Mouse (Mus musculus) E14TG2a.4 (cell line): Measurements from ENCODE around the gene BC049352.

Experiments
- H3K27me3 ChIP-seq: 2 replicates; pipeline ENCODE4 v1.6.1; 2014; ENCODE audit warnings: low read length, control low read depth; ENCODE audit not compliant: insufficient read depth
- H3K36me3 ChIP-seq: 2 replicates; pipeline ENCODE4 v1.6.1; 2014; ENCODE audit warnings: low read length, control low read depth; ENCODE audit not compliant: insufficient read depth
- H3K4me1 ChIP-seq: replicated peaks from 2 replicates; pipeline ENCODE4 v1.6.1; 2014; ENCODE audit warnings: low read depth, low read length, control low read depth
- H3K4me3 ChIP-seq: replicated peaks from 2 replicates; pipeline ENCODE4 v1.5.1; 2014; ENCODE audit warnings: mild to moderate bottlenecking, low read length
- H3K9me3 ChIP-seq: 2 replicates; pipeline ENCODE4 v1.6.1; 2014; ENCODE audit warnings: low read length, control low read depth
- CTCF ChIP-seq: conservative IDR thresholded peaks from 2 replicates; pipeline ENCODE4 v1.5.1; 2014; ENCODE audit warnings: low read length
- NANOG ChIP-seq: IDR thresholded peaks from 2 replicates; pipeline ENCODE4 v1.6.1; 2014; ENCODE audit warnings: borderline replicate concordance, low read length, mixed read lengths
- POU5F1 ChIP-seq: IDR thresholded peaks from 2 replicates; pipeline ENCODE4 v1.6.1; 2014; ENCODE audit warnings: low read length, borderline replicate concordance

BC049352 gene

GRCm38 (mm10) chr9:45145533-45146266 lies 36.1 kb upstream of the BC049352 start:
- Histone ChIP-seq H3K9me3 (no peaks in the 10 kb centered on the region), H3K27me3 (peaks cover 82% of the 10 kb centered on the region), H3K4me3 (peak overlapping the region; percentile 64), H3K4me1 (peaks cover 51% of the 10 kb centered on the region), H3K36me3 (no peaks in the 10 kb centered on the region)
- TF ChIP-seq NANOG (no peak), CTCF (peak; percentile 31), POU5F1 (no peak)

- Histone ChIP-seq H3K4me1 (peaks cover 50% of the 10 kb centered on the region), H3K4me3 (peak overlapping the region; percentile 64), H3K36me3 (no peaks in the 10 kb centered on the region), H3K9me3 (no peaks in the 10 kb centered on the region), H3K27me3 (peaks cover 81% of the 10 kb centered on the region)
- TF ChIP-seq CTCF: peak; percentile 90
- no peak for TF ChIP-seq NANOG
- no peak for TF ChIP-seq POU5F1
These were observed 35.6 kb upstream of the BC049352 start for GRCm38 (mm10) chr9:45146267-45146597.

GRCm38 (mm10) chr9:45150933-45151332 lies 30.9 kb upstream of the BC049352 start:
- H3K27me3 ChIP-seq: peaks cover 46% of the 10 kb centered on the region
- no peaks in the 10 kb centered on the region for H3K9me3 ChIP-seq
- TF ChIP-seq CTCF (no peak), NANOG (no peak), POU5F1 (no peak)
- no peaks in the 10 kb centered on the region for H3K36me3 ChIP-seq
- H3K4me3 ChIP-seq: no peak overlapping the region
- peaks cover 17% of the 10 kb centered on the region for H3K4me1 ChIP-seq

- Histone ChIP-seq H3K36me3 (no peaks in the 10 kb centered on the region), H3K4me1 (0 out of 2 replicates have a peak, but pooled peaks cover 3% of the 10 kb centered on the region), H3K4me3 (no peak overlapping the region), H3K27me3 (peaks cover 31% of the 10 kb centered on the region), H3K9me3 (peaks cover 5% of the 10 kb centered on the region)
- no peak for TF ChIP-seq NANOG
- no peak for TF ChIP-seq POU5F1
- TF ChIP-seq CTCF: no peak
These were observed 28.4 kb upstream of the BC049352 start for GRCm38 (mm10) chr9:45153361-45153760.

GRCm38 (mm10) chr9:45167903-45168302 lies 13.9 kb upstream of the BC049352 start:
- H3K36me3 ChIP-seq: no peaks in the 10 kb centered on the region
- H3K9me3 ChIP-seq: peaks cover 8% of the 10 kb centered on the region
- H3K27me3 ChIP-seq: no peaks in the 10 kb centered on the region
- TF ChIP-seq POU5F1: no peak
- TF ChIP-seq NANOG: no peak
- no peak for TF ChIP-seq CTCF
- 0 out of 2 replicates have a peak, but pooled peaks cover 6% of the 10 kb centered on the region for H3K4me1 ChIP-seq
- H3K4me3 ChIP-seq: no peak overlapping the region

- Histone ChIP-seq H3K36me3 (no peaks in the 10 kb centered on the region), H3K27me3 (no peaks in the 10 kb centered on the region), H3K4me1 (0 out of 2 replicates have a peak, but pooled peaks cover 4% of the 10 kb centered on the region), H3K9me3 (peaks cover 8% of the 10 kb centered on the region), H3K4me3 (no peak overlapping the region)
- no peak for TF ChIP-seq CTCF
- TF ChIP-seq NANOG: no peak
- no peak for TF ChIP-seq POU5F1
These were observed 11.7 kb upstream of the BC049352 start for GRCm38 (mm10) chr9:45170150-45170549.

GRCm38 (mm10) chr9:45171073-45171610 lies 10.7 kb upstream of the BC049352 start:
- TF ChIP-seq CTCF (no peak), POU5F1 (no peak), NANOG (no peak)
- Histone ChIP-seq H3K27me3 (no peaks in the 10 kb centered on the region), H3K4me3 (no peak overlapping the region), H3K9me3 (peaks cover 8% of the 10 kb centered on the region), H3K4me1 (0 out of 2 replicates have a peak, but pooled peaks cover 2% of the 10 kb centered on the region), H3K36me3 (no peaks in the 10 kb centered on the region)

GRCm38 (mm10) chr9:45173475-45173874 lies 8.3 kb upstream of the BC049352 start:
- no peak for TF ChIP-seq CTCF
- no peak for TF ChIP-seq POU5F1
- TF ChIP-seq NANOG: no peak
- H3K4me3 ChIP-seq: no peak overlapping the region

GRCm38 (mm10) chr9:45179282-45179681 lies 2.5 kb upstream of the BC049352 start:
- no peaks in the 10 kb centered on the region for H3K9me3 ChIP-seq
- TF ChIP-seq POU5F1 (no peak), CTCF (no peak), NANOG (no peak)

More at GRCm38 (mm10) chr9:45173475-45173874, 8.3 kb upstream of the BC049352 start:
- H3K9me3 ChIP-seq: no peaks in the 10 kb centered on the region
- H3K27me3 ChIP-seq: no peaks in the 10 kb centered on the region
- no peaks in the 10 kb centered on the region for H3K36me3 ChIP-seq
- 0 out of 2 replicates have a peak, but pooled peaks cover 2% of the 10 kb centered on the region for H3K4me1 ChIP-seq

More at GRCm38 (mm10) chr9:45179282-45179681, 2.5 kb upstream of the BC049352 start:
- Histone ChIP-seq H3K4me3 (no peak overlapping the region), H3K4me1 (no peaks in the 10 kb centered on the region), H3K36me3 (no peaks in the 10 kb centered on the region), H3K27me3 (0 out of 2 replicates have a peak, but pooled peaks cover 10% of the 10 kb centered on the region)
